Mouse (Mus musculus) T-cell, adult 2 months (primary cell): Measurements from ENCODE around the gene Neurl2.
A peak's percentile ranks its signal among the peaks of the same experiment; 100 is the strongest.

Experiments used
- DNase-seq: peaks from one replicate; pipeline ENCODE4 v3.0.0; 2022; ENCODE audit warnings: low spot score

Neurl2 gene

DNA sequence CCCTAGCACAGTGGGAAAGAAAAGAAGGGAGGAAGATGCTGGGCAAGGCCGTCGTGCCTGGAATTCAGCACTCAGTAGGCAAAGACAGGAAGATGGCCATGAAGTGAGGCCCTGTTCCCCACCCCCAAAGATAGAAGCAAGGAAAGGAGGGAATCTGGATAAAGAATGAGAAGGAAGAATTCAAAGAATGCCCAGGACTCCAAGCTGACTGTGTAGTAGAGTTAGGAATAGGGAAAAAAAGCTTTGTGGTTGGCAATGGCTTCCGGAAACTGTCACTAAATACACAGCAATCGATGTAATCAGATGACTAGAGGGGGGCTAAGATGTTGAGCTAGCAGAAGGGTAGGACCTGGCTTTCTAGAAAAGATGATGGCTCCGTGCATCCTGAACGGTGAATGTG, 16.1 kb downstream of the Neurl2 start:
- DNase-seq, result no peak

GRCm38 (mm10) chr2:164815821-164816220, 17.4 kb downstream of the Neurl2 start:
- no peak for DNase-seq

DNA sequence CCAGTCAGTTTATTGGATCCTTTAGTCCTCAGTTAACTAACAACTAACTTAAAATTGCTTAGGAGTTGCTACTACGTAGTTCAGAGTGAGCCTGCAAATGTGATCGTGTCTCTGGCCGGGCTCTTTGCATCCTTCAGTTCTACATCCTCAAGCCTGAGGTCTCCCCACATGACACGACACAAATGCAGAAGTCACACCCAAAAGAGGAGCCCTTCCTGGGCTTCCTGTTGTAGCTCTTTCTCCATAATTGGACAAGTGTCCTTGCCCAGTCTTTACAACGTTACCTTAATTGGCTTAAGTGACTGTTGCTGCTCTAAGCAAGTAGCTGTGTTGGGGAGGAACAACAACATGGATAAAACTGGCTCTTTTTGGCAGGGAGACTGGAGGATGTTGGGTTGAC, 17.9 kb downstream of the Neurl2 start:
- no peak for DNase-seq

DNA sequence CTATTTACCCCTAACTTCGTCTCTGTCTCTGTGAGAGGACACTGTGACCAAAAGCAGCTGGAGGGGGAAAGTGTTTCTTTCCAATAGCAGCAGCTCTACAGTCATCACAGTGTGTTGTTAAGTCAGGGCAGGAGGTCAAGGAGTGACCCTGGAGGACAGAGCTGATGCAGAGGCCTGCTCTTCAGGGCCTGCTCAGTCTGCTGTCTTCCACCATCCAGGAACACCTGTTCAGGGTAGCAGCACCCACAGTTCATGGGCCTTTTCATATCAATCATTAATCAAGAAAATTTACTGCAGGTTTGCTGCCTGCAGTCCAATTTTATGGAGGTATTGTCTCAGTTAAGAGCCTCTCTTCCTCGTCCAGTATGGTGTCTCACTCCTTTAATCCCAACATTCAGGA, 19.7 kb downstream of the Neurl2 start:
- no peak for DNase-seq

DNA sequence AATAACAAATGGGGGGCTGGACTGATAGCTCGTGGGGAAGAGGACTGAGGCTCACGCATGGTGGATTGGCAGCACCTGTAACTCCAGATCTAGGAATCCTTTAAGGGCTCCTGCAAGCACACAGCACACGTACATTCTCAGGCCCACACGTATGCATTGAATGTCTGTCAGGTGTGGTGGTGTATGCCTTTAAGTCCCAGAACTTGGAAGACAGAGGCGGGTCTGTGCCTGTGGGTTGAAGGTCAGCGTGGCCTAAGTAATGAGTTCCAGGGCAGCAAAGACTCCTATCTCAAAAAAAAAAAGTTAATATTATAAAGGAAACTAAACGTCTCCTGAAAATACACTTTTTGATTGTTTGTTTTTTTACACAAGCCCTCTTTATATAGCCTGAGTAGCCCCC, 26.6 kb downstream of the Neurl2 start:
- no peak for DNase-seq

- DNase-seq, result no peak
Observed at GRCm38 (mm10) chr2:164805332-164805718, 27.9 kb downstream of the Neurl2 start.

GRCm38 (mm10) chr2:164804533-164805331, 28.5 kb downstream of the Neurl2 start, which contains the start of the genes Acot8 and Zswim3:
Gene Acot8 (minus strand): TSS chr2:164804882.
Gene Zswim3 (plus strand): TSS chr2:164805098.
- peak; percentile 98 for DNase-seq

DNA sequence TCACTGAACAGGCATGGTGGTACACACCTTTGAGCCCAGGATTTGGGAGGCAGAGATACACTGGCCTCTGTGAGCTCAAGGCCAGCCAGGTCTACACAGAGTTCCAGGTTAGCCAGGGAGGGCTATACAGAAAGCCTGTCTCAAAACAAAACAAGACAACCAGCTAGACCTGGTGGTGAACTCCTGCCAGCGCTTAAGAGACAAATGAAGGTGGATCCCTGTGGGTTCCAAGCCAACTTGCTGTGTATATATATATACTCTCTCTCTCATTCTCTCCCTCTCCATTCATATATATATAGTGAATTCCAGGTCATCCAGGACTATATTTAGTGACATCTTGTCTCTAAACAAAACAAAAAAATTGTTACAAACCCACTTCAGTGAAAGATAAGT, 29.3 kb downstream of the Neurl2 start:
- DNase-seq, result no peak

DNA sequence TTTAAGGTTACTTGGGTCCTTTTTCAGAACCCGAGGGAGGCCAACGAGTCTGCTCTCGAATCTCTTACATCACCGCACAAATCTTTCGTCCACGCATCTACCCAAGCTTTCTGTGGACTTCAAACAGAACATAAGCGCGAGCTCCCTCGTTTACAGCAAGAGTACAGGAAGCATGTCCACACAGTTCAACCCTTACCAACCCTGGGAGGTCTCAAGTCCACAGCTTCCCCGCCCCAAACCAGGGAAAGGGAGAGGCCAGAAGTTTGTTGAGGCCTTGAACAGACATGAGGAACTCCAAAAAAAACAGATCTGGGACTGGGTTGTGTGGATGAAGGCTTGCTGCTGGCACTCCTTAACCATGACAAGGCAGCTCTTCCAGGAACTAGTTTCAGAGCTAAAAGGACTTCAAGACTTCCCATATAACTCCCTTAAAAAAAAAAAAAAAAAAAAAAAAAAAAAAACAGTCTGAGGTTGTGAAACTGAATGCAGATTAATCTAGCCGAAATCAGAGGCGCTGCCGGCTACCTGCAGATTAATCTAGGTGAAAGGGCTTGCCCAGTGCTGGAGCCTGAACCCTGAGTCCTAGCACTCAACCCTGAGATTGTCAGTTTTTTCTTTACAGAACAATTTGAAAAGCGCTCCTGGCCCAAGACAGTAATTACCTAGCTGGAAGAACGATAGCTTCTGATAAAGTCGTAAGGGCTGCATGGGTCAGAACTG, 29.9 kb downstream of the Neurl2 start:
- DNase-seq, result no peak

GRCm38 (mm10) chr2:164800252-164801004, 32.8 kb downstream of the Neurl2 start:
- no peak for DNase-seq

DNA sequence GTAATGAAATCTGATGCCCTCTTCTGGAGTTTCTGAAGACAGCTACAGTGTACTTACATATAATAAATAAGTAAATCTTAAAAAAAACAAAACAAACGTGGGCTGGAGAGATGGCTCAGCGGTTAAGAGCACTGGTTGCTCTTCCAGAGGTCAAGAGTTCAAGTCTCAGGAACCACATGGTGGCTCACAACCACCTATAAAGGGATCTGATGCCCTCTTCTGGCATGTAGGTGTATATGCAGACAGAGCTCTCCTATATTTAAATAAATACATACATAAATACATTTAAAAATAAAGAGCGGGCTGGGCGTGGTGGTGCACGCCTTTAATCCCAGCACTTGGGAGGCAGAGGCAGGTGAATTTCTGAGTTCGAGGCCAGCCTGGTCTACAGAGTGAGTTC, 34.7 kb downstream of the Neurl2 start:
- peak; percentile 25 for DNase-seq

- DNase-seq, result no peak
Observed at GRCm38 (mm10) chr2:164795868-164796267, 37.4 kb downstream of the Neurl2 start.

DNA sequence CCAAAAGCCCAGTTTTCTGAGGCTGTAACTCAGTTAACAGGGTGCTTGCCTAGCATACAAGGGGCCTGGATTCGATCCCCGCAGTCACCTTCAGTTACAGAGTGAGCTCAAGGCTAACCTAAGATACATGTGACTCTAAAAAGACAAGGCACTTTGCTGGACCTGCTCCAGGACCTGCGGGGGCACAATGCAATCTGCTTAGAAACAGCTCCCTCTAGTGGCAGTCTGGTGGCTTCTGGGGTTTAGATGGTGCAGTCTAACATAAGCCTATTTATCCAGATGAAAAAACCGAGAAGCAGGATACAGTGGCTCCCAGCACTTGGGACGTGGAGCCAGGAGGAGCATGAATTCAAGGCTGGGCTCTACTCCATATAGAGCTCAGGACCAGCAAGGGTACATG, 39.0 kb downstream of the Neurl2 start:
- peak; percentile 75 for DNase-seq

DNA sequence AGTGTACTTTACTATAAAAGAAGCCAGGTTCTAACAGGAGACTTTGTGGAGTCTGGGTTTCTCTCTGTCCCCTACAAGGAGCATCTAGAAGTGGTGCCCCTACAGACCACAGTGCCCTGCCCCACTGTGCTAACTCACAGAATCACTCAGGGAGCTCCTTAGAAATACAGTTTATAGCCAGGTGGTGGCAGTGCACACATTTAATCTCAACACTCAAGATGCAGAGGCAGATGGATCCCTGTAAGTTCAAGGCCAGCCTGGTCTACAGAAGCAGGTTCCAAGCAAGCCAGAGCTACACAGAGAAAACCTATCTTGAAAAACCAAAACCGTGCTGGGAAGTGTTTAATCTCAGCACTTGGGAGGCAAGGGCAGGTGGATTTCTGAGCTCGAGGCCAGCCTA, 39.5 kb downstream of the Neurl2 start:
- peak; percentile 18 for DNase-seq

DNA sequence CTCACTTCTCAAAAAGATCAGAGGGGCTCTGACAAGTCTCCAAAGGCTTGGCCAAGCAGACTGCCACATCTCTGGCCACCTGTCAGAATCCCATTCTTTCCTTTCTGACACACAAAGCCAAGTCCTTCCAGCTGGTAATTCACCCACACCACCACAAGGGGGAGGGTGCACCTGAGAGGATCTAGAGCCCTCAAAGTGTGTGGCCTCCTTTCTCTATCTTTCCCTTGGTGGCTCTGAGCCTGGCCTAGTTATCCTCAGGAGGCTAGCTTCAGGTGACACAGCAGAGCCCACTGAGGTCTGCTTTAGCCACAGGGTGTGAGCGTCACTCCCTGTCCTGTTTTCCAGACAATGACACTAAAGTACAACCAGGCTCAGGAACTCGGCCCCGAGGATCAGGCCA, 40.0 kb downstream of the Neurl2 start:
- peak; percentile 56 for DNase-seq

DNA sequence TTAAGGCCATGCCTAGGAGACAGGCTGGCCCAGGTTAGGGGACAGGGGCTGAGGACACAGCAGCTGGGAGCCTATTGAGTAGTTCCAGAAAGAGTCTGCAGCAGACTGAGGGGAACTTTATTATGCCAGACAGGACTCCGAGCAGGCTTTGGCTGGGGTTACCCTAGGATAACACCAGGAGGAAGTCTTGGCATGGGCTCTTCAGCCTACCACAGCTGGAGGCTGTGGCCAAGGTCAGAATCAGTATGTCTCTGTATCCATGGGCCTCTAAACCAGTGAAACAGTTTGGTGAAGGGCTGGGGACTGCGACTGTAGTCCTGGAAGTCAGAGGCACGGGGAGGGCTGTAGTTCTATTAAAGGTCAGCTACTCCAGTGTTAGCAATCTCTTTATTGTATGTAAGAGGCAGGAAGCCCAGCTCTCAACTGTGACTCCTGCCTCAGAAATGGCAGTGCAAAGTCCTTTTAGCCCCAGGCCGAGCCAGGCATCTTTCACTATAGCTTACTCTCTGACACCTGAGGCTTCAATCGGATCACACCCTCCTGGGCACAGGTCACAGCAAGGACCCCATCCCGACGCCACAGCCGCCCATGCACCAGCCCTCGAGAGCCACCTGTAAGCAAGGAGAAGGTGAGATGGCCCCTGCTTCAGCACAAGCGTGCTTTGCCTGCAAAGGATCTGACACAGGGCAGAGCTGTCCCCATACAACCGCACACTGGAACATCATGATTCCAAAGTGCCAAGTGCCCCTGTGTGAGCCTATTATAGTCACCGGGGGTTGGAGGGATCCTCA, 40.7 kb downstream of the Neurl2 start:
- no peak for DNase-seq

- DNase-seq, result no peak
Observed at GRCm38 (mm10) chr2:164791841-164792261, 41.4 kb downstream of the Neurl2 start.

DNA sequence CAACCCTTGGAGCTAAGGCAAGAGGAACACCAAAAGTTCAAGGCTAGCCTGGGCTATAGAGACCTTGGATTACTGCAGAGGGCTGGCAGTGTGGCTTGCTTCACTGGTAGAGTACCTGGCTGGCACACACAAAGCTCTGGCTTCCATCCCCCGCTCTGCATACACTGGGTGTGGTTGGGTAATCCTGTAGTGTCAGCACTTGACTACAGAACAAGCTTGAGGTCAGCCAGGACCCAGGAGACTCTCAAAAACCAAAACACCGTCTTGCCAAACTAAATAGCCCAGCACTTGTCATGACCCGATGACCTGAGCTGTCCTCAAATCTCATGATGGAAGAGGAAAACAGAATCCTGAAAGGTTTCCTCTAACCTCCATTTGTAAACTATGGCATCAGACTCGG, 42.8 kb downstream of the Neurl2 start:
- DNase-seq, result no peak

- no peak for DNase-seq
Observed at GRCm38 (mm10) chr2:164788411-164788810, 44.8 kb downstream of the Neurl2 start.

GRCm38 (mm10) chr2:164787779-164788178, 45.5 kb downstream of the Neurl2 start:
- DNase-seq, result no peak

- DNase-seq, result no peak
Observed at GRCm38 (mm10) chr2:164787032-164787431, 46.2 kb downstream of the Neurl2 start.

DNA sequence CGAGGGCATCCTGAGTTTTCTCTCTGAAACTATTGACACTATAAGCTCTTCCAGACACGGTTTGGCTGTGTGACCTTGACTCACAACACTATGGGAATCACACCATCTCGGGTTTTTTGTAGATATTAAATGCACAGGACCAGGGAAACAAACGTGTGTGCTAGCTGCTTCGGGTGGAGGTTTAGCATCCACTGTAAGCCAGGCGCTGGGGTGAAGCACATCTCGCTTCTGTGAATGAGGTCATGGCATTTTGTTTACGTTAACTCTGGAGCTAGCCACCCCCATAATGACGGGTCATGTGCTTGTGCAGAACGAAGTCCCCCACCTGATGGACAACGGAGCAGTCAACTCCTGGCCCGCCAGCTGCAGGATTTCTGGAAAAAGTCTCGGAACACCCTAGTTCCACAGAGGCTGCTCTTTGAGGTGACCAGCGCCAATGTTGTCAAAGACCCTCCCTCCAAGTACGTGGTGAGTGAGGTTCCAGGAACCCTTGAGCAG, 46.8 kb downstream of the Neurl2 start:
- DNase-seq, result no peak
